Mouse (Mus musculus) telencephalon, adult 2 months (tissue): ENCODE data around the gene Gm26920.

ENCODE experiments used
- DNase-seq: peaks from one replicate; pipeline ENCODE4 v3.0.0-alpha.2; 2011; ENCODE audit warnings: low read depth, low spot score

Gm26920 gene

GRCm38 (mm10) chr7:30060341-30060740 is 29.9 kb downstream of the Gm26920 start:
- no peak for DNase-seq

GRCm38 (mm10) chr7:30053591-30053990 is 36.6 kb downstream of the Gm26920 start:
- no peak for DNase-seq

GRCm38 (mm10) chr7:30050882-30051548 is 39.2 kb downstream of the Gm26920 start, which contains the start of gene Zfp14:
TSS of gene Zfp14 (minus strand) at chr7:30051380.
- DNase-seq, result peak; percentile 92

DNA sequence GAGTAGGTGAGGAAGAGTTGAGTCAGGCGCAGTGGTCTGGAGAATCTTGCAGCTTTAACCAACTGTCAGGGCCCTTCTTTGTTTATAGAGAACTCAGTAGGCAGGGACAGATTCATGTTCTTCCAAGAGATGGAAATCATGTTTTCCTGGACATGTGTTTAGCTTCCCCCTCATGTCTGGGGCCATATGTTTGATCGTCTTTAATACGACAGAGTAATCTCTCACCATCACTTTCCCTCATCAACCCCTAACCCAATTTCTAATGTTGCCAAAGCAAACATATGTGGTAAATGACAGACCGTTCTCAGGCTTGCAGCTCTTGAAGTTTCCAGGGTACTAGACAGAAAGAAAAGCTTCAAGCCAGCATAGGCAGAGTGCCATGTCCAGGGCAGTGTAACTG is 42.1 kb downstream of the Gm26920 start:
- no peak for DNase-seq

GRCm38 (mm10) chr7:30044354-30044753 is 45.9 kb downstream of the Gm26920 start:
- DNase-seq, result no peak

GRCm38 (mm10) chr7:30034331-30034730 is 55.9 kb downstream of the Gm26920 start:
- DNase-seq, result no peak

DNA sequence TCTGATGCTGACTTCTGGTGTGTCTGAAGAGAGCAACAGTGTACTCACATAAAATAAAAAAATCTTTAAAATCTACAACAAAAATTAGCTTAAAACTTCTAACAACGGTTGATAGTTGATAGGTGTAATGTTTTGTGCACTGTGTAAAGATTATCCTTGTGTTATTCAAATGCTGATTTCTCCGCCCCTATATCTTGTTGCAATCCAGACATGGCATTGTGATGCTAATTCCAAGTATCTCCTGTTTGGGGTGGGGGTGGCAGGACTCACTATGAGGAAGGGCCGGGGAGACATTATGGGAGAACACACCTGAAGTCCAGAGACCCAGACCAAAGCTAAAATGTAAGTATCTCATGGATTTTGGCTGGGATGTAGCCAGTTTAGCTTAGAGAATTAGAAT is 58.8 kb downstream of the Gm26920 start:
- no peak for DNase-seq

DNA sequence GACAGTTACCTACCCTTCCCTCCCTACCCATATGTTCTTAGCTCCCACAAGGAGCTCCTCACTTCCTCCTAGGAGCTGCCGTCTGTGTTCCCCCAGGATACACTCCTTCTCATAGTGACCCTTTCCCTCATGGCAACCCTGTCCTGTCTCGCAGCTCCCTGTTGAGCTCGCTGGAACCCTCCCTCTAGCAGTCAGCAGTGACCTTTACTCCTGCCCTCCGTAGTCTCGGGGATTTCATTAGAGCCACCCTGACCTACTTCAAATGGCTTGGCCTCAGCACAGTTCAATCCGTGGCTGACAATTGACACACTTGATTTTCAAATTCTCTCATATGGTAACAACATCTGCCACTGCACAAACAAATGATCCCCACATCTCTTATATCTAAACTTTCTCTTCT is 59.5 kb downstream of the Gm26920 start:
- no peak for DNase-seq

DNA sequence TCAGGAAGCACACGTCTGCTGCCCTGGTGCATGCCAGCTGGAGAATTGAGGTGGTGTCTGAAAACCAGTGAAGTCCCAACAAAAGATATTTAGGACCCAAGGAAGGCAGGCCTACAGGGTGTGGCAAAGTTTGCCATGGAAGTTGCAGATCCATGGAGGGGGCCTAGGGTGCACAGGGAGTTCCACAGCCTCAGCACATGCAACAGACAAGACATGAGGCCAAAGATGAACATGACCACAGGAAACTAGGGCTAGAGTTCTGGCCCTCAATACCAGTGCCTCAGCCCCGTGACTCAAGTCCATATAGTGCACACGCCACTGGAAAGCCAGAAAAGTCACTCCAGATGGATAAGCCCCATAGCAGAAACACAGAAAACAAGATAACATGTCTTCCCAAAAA is 61.6 kb downstream of the Gm26920 start:
- no peak for DNase-seq

DNA sequence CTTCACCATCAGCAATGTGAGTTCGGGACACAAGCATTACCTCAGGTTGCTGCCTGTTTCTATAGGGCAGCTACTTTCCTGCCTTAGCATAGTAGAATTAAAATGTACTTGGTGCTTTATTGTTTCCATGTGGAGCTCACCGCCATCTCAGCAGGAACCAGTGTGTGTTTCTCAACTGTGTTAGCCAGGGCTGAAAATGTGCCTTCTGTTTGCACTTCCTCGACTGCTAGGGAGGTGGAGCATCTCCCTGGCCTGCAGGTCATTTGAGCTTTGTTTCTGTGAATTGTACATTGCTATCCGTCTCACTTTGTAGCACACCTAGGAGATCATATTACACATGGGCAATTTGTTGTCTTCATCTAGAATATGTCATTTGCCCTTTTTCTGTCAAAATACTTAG is 62.9 kb downstream of the Gm26920 start:
- no peak for DNase-seq

- DNase-seq, result no peak
These were observed 64.9 kb downstream of the Gm26920 start for GRCm38 (mm10) chr7:30025358-30025757.

- DNase-seq, result no peak
These were observed 66.4 kb downstream of the Gm26920 start for GRCm38 (mm10) chr7:30023800-30024199.

- DNase-seq, result no peak
These were observed 66.9 kb downstream of the Gm26920 start for GRCm38 (mm10) chr7:30023324-30023723.

- no peak for DNase-seq
These were observed 70.7 kb downstream of the Gm26920 start for GRCm38 (mm10) chr7:30019543-30019942.

GRCm38 (mm10) chr7:30017226-30017625 is 73.0 kb downstream of the Gm26920 start:
- no peak for DNase-seq

- DNase-seq, result peak; percentile 53
These were observed 77.2 kb downstream of the Gm26920 start for GRCm38 (mm10) chr7:30012956-30013363.

DNA sequence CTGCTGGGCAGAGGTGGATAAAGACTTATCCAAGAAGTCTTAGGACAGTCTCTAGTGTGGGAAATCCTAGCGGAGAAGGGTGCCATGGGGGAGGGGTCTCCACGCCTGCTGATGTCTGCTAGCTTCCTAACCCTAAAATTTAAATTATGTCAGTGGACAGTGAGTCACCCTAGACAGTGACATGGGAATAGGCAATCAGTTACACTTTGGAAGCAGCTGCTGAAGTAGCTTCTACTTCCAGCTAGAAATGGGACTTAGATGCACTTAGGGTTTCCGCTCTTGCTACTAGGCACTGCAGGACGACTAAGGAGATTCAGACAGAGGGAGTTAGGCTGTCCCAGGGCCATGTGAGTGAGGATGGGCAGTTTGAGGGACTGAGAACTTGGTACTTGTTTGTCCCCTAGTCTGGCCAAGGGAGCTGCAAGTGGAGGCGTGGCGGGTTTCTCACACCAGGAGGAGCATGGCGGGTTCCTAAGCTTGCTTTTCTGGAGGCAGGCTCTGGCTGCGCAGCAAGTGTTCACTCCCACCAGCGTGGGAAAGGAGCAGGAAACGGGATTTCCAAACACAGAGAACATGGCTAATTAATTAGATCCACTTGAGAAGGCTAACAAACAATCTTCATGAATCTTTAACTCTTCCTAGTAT is 79.5 kb downstream of the Gm26920 start:
- no peak for DNase-seq

DNA sequence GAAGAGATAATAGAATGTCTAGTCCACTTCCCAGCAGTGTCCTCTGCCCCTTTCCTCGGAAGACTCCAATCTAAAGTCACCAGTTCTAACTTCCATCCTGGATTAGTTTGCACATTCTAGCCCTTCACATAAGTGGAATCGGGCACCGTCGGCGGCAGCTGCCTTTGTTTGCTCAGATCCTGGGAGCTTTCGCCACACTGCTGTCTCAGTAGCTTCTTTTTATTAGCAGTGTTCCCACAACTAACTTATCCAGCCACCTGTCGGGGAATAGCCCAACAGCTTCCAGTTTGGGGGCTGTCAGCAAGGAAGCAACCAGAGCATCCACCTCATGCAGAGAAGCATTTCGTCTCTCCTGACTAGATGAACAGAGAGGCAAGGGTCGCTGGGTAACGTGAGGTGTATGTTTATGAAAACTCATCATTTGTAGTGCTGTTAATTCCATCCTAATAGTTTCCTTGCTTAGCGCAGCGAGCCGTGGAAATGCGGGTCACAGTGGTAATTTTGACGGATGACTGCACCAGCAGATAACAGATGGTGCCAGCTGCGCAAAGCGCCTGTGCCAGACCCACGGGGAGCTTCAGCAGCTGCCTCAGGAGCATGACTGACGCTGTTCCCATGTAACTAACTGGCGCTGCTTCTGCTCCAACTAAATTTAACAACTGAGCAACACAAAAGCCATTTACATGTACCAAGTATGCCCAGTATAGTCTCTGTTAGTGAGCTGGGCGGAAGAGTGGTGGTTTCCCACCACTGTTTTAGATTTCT is 80.7 kb downstream of the Gm26920 start:
- peak; percentile 47 for DNase-seq

DNA sequence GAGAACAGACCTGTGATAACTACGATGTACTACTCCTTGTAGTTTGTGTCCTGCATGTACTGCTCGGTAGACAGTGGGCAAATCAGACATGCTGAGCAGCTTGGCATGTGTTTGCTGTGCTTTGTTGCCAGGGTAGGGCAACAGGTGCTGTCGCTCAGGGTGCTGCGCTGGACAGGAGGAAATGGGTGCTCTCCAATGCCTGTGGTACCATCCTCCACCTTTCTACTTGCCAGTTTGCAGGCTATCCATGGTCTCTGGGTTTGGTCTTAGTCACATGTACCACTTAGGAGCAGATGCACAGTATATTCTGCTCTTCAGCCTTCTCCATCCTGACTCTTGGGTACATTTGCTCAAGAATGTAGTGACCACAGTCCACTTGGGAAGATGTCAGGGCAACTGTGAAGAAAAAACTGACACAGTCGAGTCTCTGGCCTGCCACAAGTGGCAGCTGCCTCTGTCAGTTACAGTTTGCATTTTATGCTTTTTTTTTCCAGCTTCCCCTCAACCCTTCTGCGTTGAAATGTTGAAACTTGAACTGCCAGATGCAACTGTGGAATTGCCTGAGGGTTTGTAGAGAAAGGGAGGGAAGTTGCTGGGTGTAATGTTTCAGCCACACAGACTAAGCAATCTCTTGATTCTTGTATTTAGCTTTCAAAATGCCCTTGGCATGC is 82.1 kb downstream of the Gm26920 start:
- DNase-seq, result no peak

DNA sequence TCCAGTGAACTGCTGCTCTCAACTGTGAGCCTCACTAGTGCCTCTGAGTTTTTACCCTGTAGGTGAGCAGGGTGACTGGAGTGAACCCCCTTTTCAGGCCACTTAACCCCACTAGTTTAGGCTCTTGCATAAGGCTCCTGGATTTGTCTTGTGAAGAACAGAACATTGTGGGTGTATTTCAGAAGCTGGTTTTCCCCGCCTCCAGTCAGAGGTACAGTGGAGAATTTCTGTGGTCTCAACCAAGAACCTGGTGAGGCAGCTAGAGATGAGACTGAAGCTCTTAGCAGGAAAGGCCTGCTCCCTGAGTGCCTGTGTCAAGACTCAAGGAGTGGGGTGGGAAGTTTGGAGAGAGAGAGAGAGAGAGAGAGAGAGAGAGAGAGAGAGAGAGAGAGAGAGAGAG is 82.6 kb downstream of the Gm26920 start:
- no peak for DNase-seq
